Mouse (Mus musculus) neural tube, embryonic 12.5 days (tissue): ENCODE measurements around the gene Gm20388. TPM values are rescaled to one million over a fixed set of nuclear protein-coding genes. Genes with fewer than 3 reads are reported as not detected.

ENCODE experiments used
- ATAC-seq: fragments of 200-750 bp; cut with Nextera tagmentation; 2 replicates; pipeline ENCODE4 v1.8.0; 2017; ENCODE audit warnings: low read depth, mild to moderate bottlenecking, moderate TSS enrichment, moderate library complexity; ENCODE audit not compliant: low FRiP score
- H3K27ac ChIP-seq: fragments of 300-500 bp; sonication (generic); 2 replicates; pipeline ENCODE4 v1.5.1; 2016
- H3K27me3 ChIP-seq: fragments of 300-500 bp; sonication (generic); replicated peaks from 2 replicates; pipeline ENCODE4 v1.6.1; 2016; ENCODE audit warnings: mild to moderate bottlenecking
- H3K36me3 ChIP-seq: fragments of 300-500 bp; sonication (generic); 2 replicates; pipeline ENCODE4 v1.6.1; 2016; ENCODE audit warnings: mild to moderate bottlenecking
- H3K4me1 ChIP-seq: fragments of 300-500 bp; sonication (generic); 2 replicates; pipeline ENCODE4 v1.6.1; 2016
- H3K4me2 ChIP-seq: fragments of 300-500 bp; sonication (generic); replicated peaks from 2 replicates; pipeline ENCODE4 v1.6.1; 2016; ENCODE audit warnings: mild to moderate bottlenecking
- H3K4me3 ChIP-seq: fragments of 300-500 bp; sonication (generic); 2 replicates; pipeline ENCODE4 v1.5.1; 2016
- H3K9ac ChIP-seq: fragments of 300-500 bp; sonication (generic); 2 replicates; pipeline ENCODE4 v1.6.1; 2016; ENCODE audit warnings: mild to moderate bottlenecking
- H3K9me3 ChIP-seq: fragments of 300-500 bp; sonication (generic); 2 replicates; pipeline ENCODE4 v1.6.1; 2016; ENCODE audit warnings: mild to moderate bottlenecking
- WGBS: fragments of 180-500 bp; shearing (Covaris S2); methylation state at CpG from one replicate; pipeline ENCODE4 v1.1.7; 2016; 5-methylcytosine and 5-hydroxymethylcytosine counted together
- polyA plus RNA-seq: library from polyadenylated mRNA; unstranded; fragments of >200 nt; fragmentation: Nextera tagmentation; extraction: Ambion mirVana; gene quantifications from 2 replicates; pipeline ENCODE4 v1.2.1, GENCODE M21; 2016

Gm20388 gene
- polyA plus RNA-seq, 1 experiment from 2014 or later: not detected

DNA sequence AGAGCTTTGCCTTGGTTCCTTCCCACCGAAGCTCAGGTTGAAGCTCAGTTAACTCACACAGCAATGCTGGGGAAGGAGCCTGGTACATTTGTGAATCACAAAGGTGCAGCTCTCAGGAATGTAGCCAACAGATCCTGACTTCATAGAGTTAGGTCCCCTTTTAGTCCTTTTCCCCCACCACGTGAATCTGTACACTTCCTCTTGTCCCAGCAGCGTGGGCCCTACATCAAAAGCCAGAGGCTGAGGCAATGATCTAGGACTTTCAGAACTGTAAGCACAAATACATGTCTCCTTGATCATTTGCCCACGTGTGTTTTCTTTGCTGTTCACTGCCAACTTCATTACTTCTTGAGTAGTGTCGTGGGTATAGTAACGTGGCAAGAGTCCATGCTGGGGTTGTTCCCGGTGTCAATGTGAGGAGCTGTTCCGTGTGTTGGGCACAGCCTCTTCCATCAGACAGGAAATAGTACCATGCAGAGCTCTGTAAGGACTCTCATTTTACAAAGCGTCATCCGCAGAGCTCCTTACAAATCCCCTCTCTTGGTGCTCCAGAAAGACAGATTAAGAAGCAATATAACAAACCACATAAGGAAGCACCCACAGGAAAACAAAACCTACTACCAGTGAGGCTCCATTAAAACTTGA lies 3069.3 kb downstream of the Gm20388 start:
- H3K9me3 ChIP-seq: no peaks in the 10 kb centered on the region
- no peak overlapping the region for H3K4me3 ChIP-seq
- no peaks in the 10 kb centered on the region; the same call in 1 of the 2 replicates for H3K4me1 ChIP-seq
- no peak overlapping the region for H3K27ac ChIP-seq
- no peaks in the 10 kb centered on the region for H3K27me3 ChIP-seq
- H3K9ac ChIP-seq: no peak overlapping the region
- WGBS: 82% methylated on average over 10 of the region's 10 CpGs
- ATAC-seq: no peak
- no peaks in the 10 kb centered on the region for H3K36me3 ChIP-seq
- no peak overlapping the region for H3K4me2 ChIP-seq

DNA sequence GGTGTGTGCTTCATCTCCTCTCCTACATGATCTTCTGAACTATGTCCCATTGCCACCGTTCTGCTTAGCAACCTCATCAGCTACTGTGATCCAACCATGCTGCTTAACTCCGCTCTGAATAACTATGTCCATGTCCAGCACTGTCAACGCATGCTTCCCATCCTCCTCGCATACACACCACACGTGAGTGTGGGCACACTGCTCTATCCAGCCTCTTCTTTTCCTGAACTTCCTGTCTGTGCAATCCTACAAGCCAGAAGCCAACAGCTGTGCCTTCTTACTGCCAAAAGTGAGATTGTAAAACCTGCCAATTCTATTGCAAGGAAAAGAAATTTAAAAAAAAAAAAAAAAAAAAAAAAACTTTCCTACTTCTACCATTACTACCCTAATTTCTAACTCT lies 3071.0 kb downstream of the Gm20388 start:
- no peaks in the 10 kb centered on the region for H3K36me3 ChIP-seq
- H3K9ac ChIP-seq: no peak overlapping the region
- H3K27ac ChIP-seq: no peak overlapping the region
- H3K4me1 ChIP-seq: no peaks in the 10 kb centered on the region; the same call in 1 of the 2 replicates
- no peak for ATAC-seq
- 91% methylated on average over 5 of the region's 5 CpGs for WGBS
- H3K4me3 ChIP-seq: no peak overlapping the region
- H3K9me3 ChIP-seq: no peaks in the 10 kb centered on the region
- H3K27me3 ChIP-seq: no peaks in the 10 kb centered on the region
- no peak overlapping the region for H3K4me2 ChIP-seq

DNA sequence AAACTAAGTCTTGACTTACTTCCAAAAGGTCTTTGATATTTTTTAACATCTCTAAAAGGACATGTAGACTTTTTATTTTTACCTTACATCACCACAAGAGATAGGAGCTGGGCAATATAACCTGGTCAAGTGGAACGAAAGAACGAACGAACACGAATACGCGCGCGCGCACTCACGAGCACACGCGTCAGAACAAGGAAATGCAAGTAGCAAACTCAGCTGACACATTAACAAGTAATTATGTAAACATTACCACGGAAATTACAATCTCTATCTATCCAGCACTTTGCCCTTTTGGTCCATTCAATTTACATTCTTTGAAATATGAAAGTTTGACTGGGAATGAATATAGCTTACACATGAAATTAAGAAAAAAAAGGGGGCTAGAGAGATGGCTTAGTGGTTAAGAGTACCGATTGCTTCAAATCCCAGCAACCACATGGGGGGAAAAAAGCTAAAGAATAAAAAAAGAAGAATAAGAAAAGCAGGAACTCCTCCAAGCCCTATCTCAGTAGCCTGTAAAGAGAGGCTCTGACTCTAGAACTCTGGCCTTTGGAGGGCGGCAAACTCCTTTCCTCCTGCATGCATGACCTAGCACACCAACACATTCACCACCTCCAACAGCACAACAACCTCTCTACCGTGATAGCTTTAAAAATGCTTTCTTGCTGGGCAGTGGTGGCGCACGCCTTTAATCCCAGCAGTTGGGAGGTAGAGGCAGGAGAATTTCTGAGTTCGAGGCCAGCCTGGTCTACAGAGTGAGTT lies 3072.7 kb downstream of the Gm20388 start:
- H3K4me2 ChIP-seq: no peak overlapping the region
- H3K9ac ChIP-seq: no peak overlapping the region
- no peak overlapping the region for H3K4me3 ChIP-seq
- H3K27ac ChIP-seq: no peak overlapping the region
- no peak for ATAC-seq
- no peaks in the 10 kb centered on the region for H3K9me3 ChIP-seq
- WGBS: 88% methylated on average over 19 of the region's 19 CpGs
- no peaks in the 10 kb centered on the region; the same call in 1 of the 2 replicates for H3K4me1 ChIP-seq
- no peaks in the 10 kb centered on the region for H3K36me3 ChIP-seq
- no peaks in the 10 kb centered on the region for H3K27me3 ChIP-seq

DNA sequence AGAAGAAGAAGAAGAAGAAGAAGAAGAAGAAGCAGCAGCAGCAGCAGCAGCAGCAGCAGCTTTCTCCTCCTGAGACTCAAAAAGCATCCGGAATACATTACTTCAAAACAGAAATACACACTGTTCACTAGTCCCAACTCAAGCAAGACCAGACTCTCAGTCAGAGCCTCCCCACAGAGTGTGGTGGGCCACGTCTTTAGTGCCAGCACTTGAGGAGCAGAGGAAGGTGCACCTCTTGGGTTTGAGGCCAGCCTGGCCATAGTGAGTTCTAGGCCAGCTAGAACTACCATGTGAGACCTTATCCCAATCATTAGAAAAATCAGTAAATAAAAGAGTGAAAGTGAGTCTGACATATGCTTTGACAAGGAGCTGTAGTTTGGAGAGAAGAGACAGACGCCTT lies 3073.5 kb downstream of the Gm20388 start:
- Histone ChIP-seq H3K4me3 (no peak overlapping the region), H3K9me3 (no peaks in the 10 kb centered on the region), H3K27me3 (no peaks in the 10 kb centered on the region), H3K9ac (no peak overlapping the region), H3K4me1 (no peaks in the 10 kb centered on the region; the same call in 1 of the 2 replicates), H3K27ac (no peak overlapping the region), H3K4me2 (no peak overlapping the region), H3K36me3 (no peaks in the 10 kb centered on the region)
- whole genome bisulfite sequencing: 86% methylated on average over 3 of the region's 3 CpGs
- no peak for ATAC-seq

DNA sequence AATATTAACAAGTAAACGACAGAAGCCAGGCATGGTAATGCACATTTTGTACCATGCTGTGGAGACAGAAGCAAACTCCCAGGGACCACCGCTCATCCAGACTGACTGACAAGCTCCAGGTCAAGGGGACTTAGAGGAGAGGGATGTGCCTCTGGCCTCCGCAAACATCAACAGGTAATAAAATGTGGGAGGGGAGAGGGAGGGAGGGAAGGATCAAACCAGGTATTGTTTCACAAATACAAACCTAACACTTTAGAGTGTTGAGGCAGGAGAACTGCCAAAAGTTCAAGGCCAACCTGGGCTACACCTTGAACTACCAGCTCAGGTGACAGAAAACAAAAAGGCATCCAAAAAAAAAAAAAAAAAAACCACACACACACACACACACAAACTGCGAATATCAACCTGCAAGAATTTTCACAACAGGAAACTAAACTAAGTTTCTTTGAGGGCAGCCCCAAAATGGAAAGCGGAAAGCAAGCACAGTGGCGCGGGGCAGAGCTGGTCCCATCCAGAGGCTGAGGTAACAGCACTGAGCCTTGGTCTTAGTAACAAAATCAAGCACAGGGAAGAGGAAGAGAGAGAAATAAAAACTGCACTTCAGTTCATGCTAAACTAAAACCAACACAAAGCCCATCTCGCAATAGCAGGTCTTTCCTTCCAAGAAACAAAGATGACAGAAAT lies 3076.0 kb downstream of the Gm20388 start:
- Histone ChIP-seq H3K27me3 (no peaks in the 10 kb centered on the region), H3K4me3 (no peak overlapping the region), H3K4me2 (no peak overlapping the region), H3K27ac (no peak overlapping the region), H3K4me1 (no peaks in the 10 kb centered on the region), H3K36me3 (no peaks in the 10 kb centered on the region), H3K9ac (no peak overlapping the region), H3K9me3 (no peaks in the 10 kb centered on the region)
- 75% methylated on average over 8 of the region's 8 CpGs for WGBS
- no peak for ATAC-seq

DNA sequence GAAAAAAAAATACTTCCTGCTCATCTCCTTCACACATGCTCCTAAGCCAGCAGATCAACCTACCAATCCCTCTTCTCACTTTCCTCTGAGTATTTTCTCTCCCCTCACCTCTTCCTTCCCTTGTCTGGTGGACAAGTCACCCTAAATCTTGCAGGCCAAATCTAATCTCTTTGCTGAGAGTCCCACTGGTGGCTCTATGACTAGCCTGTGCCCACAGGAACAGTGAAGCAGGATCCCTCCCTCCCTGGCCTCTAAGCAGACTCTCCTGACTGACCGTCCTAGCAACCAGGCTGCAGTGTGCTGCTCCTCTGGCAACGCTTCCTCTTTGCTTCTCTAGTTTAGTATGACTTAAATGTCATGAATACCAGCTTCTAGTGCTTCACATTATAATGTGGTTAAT lies 3076.6 kb downstream of the Gm20388 start:
- Histone ChIP-seq H3K27me3 (no peaks in the 10 kb centered on the region), H3K9me3 (no peaks in the 10 kb centered on the region), H3K27ac (no peak overlapping the region), H3K4me2 (no peak overlapping the region), H3K4me1 (no peaks in the 10 kb centered on the region), H3K9ac (no peak overlapping the region), H3K36me3 (no peaks in the 10 kb centered on the region), H3K4me3 (no peak overlapping the region)
- no peak for ATAC-seq
- WGBS: 51% methylated on average over 2 of the region's 2 CpGs

DNA sequence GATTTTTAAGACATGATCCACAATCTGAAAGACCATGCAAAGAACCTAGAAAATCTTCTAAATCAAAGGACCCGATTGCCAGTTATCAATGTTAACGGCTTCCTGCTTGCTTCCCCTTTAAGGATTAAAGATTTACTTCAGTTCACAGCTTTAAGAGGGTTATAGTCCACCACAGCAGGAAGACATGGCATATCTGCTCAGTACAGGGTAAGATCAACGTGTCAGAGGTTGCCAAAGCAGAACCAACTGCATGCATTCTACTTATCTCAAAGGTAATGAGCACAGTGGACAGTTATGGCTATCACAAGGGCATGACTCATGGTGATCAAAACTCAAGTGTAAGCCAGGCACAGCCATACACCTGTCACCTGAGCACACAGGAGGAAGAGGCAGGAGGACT lies 3078.3 kb downstream of the Gm20388 start:
- 96% methylated on average over 3 of the region's 3 CpGs for WGBS
- no peak for ATAC-seq
- H3K27me3 ChIP-seq: no peaks in the 10 kb centered on the region
- H3K36me3 ChIP-seq: no peaks in the 10 kb centered on the region
- H3K27ac ChIP-seq: no peak overlapping the region
- H3K4me1 ChIP-seq: peaks cover 11% of the 10 kb centered on the region
- H3K4me2 ChIP-seq: no peak overlapping the region
- H3K4me3 ChIP-seq: no peak overlapping the region
- no peak overlapping the region for H3K9ac ChIP-seq
- H3K9me3 ChIP-seq: no peaks in the 10 kb centered on the region

DNA sequence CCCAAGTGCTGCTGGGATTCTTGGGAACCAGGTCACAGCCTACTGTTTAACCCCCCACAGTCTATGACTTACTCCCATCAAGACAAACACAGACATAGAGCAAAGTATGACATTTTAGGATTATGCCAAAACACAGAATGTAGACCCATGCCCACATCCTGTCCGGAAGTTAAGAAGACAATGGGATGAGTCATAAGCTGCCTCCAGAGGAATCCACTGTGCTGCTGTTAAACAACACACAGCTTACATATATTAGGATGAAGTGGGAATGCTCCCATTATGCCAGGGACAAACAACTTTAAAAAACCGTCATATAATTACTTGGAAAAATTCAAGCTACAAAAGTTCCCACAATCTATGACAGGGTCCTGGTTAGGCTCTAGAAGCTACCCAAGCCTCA lies 3079.3 kb downstream of the Gm20388 start:
- Histone ChIP-seq H3K27me3 (no peaks in the 10 kb centered on the region), H3K36me3 (no peaks in the 10 kb centered on the region), H3K4me1 (peaks cover 21% of the 10 kb centered on the region), H3K4me2 (no peak overlapping the region), H3K9ac (no peak overlapping the region), H3K4me3 (no peak overlapping the region), H3K27ac (no peak overlapping the region), H3K9me3 (no peaks in the 10 kb centered on the region)
- ATAC-seq: no peak
- 90% methylated on average over 2 of the region's 2 CpGs for WGBS

DNA sequence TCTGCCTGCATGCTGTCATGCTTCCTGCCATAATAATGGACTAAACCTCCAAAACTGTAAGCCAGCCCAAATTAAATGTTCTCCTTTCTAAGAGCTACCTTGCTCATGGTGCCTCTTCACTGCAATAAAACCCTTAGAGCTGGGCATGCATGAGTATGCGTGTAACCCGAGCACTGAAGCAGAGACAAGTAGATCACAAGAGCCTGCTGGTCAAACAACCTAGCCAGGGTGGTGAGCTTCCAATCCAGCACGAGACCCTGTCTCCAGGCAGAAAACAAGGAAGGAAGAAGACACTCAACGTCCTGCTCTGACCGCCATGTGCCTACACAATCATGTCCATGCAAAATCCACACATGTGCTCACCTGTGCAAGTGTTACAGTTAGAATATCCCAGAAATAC lies 3080.7 kb downstream of the Gm20388 start:
- no peak overlapping the region for H3K4me3 ChIP-seq
- no peak overlapping the region for H3K27ac ChIP-seq
- H3K4me2 ChIP-seq: no peak overlapping the region
- no peak overlapping the region for H3K9ac ChIP-seq
- no peaks in the 10 kb centered on the region for H3K36me3 ChIP-seq
- WGBS: 83% methylated on average over 5 of the region's 5 CpGs
- H3K4me1 ChIP-seq: peaks cover 23% of the 10 kb centered on the region
- no peaks in the 10 kb centered on the region for H3K27me3 ChIP-seq
- no peaks in the 10 kb centered on the region for H3K9me3 ChIP-seq
- no peak for ATAC-seq

DNA sequence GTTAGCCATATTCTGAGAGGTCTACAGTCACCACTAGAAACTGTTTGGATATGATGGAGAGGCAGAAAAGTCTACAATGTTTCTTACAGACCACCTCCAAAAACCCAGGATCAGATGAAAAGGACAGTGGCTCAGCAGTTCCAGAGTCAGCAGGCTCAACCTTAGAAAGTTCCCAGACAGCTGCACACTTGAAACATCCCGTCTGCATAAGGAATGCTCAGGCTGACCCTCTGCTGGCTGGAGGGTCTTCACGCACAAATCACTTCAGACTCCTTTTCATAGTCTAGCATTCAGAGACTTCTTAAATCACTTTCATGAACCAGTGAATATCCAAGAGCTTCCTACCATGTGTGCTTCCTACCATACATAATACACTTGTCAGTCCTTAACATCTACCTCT lies 3081.7 kb downstream of the Gm20388 start:
- Histone ChIP-seq H3K27ac (no peak overlapping the region), H3K27me3 (no peaks in the 10 kb centered on the region), H3K9me3 (no peaks in the 10 kb centered on the region), H3K9ac (no peak overlapping the region), H3K4me2 (no peak overlapping the region), H3K4me1 (peaks cover 23% of the 10 kb centered on the region), H3K4me3 (no peak overlapping the region), H3K36me3 (no peaks in the 10 kb centered on the region)
- ATAC-seq: no peak
- 23% methylated on average over 2 of the region's 2 CpGs for WGBS

DNA sequence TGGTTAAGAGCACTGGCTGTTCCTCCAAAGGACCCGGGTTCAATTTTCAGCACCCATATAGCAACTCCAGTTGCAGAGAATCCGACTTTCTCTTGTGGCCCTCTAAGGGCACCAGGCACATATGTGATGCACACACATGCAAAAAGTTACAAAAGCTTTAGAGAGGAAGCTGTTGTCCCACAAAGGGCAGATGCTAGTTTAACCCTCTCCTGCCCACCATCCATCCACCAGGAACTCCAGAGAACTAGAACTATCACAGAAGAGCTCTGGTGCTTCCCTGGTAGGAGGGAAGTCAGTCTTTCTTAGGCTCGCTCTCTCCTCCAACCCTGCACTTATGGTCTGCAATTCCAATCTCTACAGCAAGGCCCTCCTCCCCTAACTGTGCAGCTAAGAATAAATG lies 3082.4 kb downstream of the Gm20388 start:
- Histone ChIP-seq H3K9ac (no peak overlapping the region), H3K27me3 (no peaks in the 10 kb centered on the region), H3K4me1 (peaks cover 23% of the 10 kb centered on the region), H3K27ac (no peak overlapping the region), H3K4me2 (no peak overlapping the region), H3K9me3 (no peaks in the 10 kb centered on the region), H3K36me3 (no peaks in the 10 kb centered on the region), H3K4me3 (no peak overlapping the region)
- WGBS: 85% methylated on average over 3 of the region's 3 CpGs
- no peak for ATAC-seq

DNA sequence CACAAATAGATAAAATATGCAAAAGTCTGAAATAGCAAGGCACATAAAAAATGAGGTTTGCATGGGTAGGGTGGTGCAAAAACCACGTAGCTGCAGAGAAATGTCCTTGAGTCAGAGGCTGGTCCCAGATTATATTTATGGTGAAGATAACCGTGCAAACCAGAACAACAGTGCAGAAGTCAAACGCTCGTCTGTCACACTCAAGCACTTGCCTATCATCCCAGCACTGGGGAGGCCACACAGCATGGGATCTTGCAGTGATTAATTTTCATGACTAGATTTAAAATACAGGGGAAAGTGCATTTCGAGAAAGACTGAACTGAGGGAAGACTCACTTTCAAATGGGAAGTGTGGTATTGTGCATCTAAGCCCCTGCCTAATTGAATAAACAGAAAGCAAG lies 3083.1 kb downstream of the Gm20388 start:
- Histone ChIP-seq H3K27ac (no peak overlapping the region), H3K4me2 (no peak overlapping the region), H3K4me3 (no peak overlapping the region), H3K27me3 (no peaks in the 10 kb centered on the region), H3K9me3 (no peaks in the 10 kb centered on the region), H3K4me1 (peaks cover 23% of the 10 kb centered on the region), H3K36me3 (no peaks in the 10 kb centered on the region), H3K9ac (no peak overlapping the region)
- WGBS: 58% methylated on average over 5 of the region's 5 CpGs
- ATAC-seq: no peak
